Mouse (Mus musculus): ENCODE measurements around the gene Phc2.

Phc2 gene

DNA sequence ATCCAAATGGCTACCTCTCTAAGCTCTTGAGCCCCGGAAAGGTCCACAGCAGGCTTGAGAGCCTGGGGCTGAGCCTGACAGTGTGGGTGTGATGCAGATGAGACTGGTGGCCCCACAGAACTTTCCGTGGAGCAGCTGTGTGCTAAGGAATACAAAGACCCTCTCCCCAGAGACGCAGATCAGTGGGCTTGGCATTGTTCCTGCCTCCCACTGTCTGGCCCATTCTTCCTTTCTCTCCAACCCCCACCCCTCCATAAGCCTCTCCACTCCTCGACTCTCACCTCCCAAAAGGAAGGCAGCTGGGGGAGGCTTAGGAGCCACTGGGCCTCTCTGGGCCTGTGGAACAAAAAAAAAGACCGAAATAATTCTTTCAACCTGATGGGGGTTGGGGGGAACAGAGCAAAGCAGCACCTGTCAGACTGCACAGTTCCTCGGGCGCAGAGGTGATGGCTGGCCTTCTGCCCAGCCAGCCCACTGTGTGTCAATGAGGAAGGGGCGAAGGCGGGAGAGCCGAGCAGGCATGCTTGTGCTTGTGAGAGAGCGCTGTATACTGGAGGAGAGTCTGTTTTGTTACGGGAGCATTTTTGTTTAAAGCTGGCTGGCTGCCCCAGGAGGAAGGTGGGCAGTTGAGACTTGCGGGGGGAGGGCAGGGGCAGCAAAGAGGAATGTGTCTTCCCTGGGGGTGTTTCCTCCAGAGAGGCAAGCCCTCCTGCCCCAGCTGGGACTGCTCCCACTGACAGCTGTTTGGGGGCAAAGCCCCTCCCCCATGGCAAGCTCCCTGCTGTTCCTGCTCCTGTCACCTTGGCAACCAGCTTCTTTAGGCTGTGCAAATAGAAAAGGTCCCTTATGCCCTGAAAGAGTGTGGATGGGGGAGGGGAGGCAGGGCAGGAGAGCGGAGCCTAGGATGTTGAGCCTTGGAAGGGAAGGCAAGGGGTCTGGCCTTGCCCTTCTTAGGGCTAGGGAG, 61.0 kb downstream of the Phc2 start:
- DNase-seq (ENCODE audit: inconsistent age in 2 of 2, low spot score in 1 of 2): no peak

DNA sequence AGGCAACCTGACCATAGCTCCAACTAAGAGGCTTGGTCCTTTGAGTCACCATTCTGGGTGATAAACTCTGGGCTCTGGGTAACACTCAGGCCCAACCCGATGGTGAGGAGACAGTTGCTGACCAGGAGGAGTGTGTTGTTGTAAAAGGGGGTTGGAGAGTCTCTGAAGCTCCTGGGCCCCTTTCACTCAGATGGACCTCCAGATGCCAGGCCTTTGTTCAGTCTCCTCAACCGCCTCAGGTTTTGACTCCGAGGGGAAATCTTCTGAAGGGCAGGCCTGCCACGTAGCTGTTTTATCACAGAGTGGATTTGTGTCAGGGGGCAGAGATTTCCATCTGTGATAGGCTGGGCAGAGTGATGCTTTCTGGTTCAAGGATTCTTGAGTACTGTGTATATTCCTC, 61.8 kb downstream of the Phc2 start:
- DNase-seq (ENCODE audit: inconsistent age in 2 of 2, low spot score in 1 of 2): no peak

- DNase-seq (ENCODE audit: inconsistent age in 2 of 2, low spot score in 1 of 2): no peak
These were observed 62.2 kb downstream of the Phc2 start for GRCm38 (mm10) chr4:128716731-128717130.

- peak; percentile 68 to 85 for DNase-seq (ENCODE audit: inconsistent age in 2 of 2, low spot score in 1 of 2)
These were observed 65.6 kb downstream of the Phc2 start for GRCm38 (mm10) chr4:128720110-128720509.

- DNase-seq (ENCODE audit: inconsistent age in 2 of 2, low spot score in 1 of 2): no peak
These were observed 66.7 kb downstream of the Phc2 start for GRCm38 (mm10) chr4:128721061-128721648.

DNA sequence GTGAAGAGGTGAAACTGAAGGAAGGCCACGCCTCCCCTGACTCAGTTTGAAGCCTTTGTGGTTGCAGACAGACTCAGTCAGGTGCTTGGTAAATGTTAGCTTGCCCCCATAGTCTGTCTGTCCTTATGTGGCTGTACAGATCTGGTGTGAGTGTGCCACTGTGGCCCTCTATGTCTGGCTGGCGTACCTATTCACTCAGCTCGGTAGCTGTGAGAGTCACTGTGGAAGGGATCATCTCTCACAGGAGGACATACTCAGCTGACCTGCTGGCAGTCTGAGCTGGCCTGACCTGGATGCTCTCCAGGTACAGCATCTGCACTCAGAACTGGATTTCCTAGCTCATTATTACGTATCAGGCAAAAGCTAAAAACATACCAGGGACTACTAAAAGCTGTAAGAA, 67.3 kb downstream of the Phc2 start:
- no peak for DNase-seq (ENCODE audit: inconsistent age in 2 of 2, low spot score in 1 of 2)

DNA sequence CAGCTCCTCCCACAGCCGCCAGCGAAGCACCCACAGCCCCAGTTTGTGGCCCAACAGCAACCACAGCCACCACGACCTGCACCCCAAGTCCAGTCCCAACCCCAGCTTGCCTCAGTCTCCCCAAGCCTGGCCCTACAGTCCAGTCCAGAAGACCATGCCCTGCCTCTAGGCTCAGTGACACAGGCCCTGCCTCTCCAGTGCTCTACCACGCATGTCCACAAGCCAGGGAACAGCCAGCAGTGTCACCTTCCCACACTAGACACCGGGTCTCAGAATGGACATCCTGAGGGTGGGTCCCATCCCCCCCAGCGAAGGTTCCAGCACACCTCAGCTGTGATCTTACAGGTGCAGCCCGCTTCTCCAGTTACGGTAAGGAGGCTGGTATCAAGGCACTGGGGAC, 68.4 kb downstream of the Phc2 start:
- no peak for DNase-seq (ENCODE audit: inconsistent age in 2 of 2, low spot score in 1 of 2)

DNA sequence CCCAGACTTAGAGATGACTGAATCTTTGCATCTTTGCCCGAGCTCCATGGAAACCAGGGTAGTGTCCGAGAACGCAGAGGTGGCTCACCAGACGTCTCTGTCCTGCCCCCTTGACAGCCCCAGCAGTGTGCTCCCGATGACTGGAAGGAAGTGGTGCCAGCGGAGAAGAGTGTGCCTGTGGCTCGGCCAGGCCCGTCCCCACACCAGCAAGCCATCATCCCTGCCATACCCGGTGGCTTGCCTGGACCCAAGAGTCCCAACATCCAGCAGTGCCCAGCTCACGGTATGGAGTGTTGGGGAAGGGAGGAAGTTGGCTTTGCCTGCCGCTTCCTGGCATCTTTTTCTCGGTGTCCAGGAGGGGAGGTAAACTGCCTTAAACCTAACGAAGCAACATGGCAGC, 68.9 kb downstream of the Phc2 start:
- no peak for DNase-seq (ENCODE audit: inconsistent age in 2 of 2, low spot score in 1 of 2)

- peak in 1 of 2 experiments; percentile 75 for DNase-seq (ENCODE audit: inconsistent age in 2 of 2, low spot score in 1 of 2)
These were observed 69.6 kb downstream of the Phc2 start for GRCm38 (mm10) chr4:128724059-128724458.

- DNase-seq (ENCODE audit: inconsistent age in 2 of 2, low spot score in 1 of 2): peak; percentile 91 to 95
These were observed 72.7 kb downstream of the Phc2 start for GRCm38 (mm10) chr4:128727019-128727720.

GRCm38 (mm10) chr4:128727721-128728430, 73.4 kb downstream of the Phc2 start:
- DNase-seq (ENCODE audit: inconsistent age in 2 of 2, low spot score in 1 of 2): peak; percentile 83 to 92

DNA sequence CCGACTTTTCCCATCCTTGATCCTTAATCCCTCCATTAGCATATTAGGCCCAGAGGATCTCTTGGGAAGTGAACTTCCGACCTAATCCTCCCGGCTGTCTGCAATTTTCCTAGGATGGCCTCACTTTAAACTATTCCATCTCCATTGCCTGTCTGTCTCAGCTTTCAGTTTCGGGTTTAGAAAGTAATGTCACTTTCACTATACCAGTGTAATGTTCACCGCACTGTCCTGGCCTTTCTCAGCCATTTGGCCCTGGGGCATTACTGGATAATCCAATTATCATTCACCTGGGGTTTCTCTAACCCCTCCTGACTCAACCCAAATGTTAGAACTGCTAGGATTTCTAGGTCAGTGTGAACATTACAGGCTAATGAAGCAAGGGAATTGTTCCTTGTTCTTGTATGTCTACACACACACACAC, 73.9 kb downstream of the Phc2 start:
- DNase-seq (ENCODE audit: inconsistent age in 2 of 2, low spot score in 1 of 2): peak in 1 of 2 experiments; percentile 70

DNA sequence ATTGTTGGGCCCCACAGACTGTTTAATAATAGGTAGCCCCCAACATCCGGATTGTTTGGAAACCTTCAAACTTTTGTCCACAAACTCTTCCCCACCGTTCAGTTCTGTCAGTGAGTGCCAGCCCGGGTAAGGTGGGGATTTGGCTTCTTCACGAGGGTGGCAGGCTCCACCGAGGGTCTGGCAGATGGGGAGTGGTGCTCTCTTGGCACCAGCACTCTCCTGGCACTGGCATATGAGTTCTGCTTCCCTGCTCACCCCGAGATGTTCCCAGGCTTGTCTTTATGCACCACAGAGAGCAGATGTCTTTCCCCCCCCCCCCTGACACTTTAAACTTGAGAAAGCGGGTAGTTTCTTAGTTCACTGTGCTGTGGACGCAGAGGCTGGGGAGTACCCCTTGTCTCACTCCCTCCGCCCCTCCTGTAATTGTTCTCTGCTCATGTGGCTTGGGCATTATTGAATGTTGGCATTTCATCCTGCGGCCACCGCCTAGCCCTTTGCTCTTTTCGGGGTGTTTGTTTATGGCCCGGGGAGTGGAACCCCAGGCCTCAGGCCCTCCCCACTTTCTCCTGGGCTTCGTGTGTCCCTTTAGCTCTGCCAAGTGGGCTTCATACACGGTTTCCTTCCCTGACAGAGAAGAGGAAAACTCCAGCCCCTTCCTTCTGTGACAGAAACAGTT, 74.7 kb downstream of the Phc2 start:
- no peak for DNase-seq (ENCODE audit: inconsistent age in 2 of 2, low spot score in 1 of 2)

DNA sequence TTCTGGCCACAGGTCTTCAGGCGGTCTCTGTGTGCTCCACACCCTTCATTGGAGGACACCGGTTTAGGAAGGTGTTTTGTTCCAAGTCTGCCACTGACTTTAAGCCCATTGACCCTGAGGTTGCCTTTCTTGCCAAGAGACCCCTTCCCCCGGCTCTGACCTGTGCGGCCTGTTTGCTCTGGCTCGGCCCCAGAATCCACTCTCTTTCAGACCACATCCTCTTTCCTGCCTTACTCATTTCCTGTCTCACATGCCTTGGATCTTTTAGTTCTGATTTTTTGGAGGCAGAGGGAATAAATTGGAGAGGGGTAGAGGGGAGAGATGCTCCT, 75.2 kb downstream of the Phc2 start:
- DNase-seq (ENCODE audit: inconsistent age in 2 of 2, low spot score in 1 of 2): peak in 1 of 2 experiments; percentile 65

- no peak for DNase-seq (ENCODE audit: inconsistent age in 2 of 2, low spot score in 1 of 2)
These were observed 75.8 kb downstream of the Phc2 start for GRCm38 (mm10) chr4:128730271-128730670.

GRCm38 (mm10) chr4:128732794-128733193, 78.3 kb downstream of the Phc2 start:
- DNase-seq (ENCODE audit: inconsistent age in 2 of 2, low spot score in 1 of 2): no peak

GRCm38 (mm10) chr4:128733496-128733895, 79.0 kb downstream of the Phc2 start:
- DNase-seq (ENCODE audit: inconsistent age in 2 of 2, low spot score in 1 of 2): peak; percentile 71 to 83

DNA sequence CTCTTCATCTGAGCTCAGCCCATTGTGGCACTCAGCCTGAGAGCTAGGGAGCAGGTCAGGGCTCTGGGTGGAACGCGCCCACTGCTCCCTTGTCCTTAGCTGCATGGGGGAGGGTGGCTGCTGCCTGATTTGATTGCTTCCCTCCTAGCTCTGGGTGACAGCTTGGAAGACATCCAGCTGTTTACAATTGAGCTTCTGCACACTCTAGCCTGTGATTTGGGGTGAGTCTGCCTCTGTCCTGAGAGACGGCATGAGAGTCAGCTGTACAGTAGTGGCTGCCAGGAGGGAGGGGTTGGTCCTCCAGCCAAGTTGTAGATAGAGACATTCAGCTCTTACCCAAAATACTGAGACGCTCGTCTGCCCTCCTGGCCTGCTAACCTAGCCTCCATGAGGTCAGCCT, 79.7 kb downstream of the Phc2 start:
- peak; percentile 61 to 83 for DNase-seq (ENCODE audit: inconsistent age in 2 of 2, low spot score in 1 of 2)

GRCm38 (mm10) chr4:128734721-128735671, 80.5 kb downstream of the Phc2 start:
- DNase-seq (ENCODE audit: inconsistent age in 2 of 2, low spot score in 1 of 2): peak in 1 of 2 experiments; percentile 55
